Mouse (Mus musculus) limb, embryonic 13.5 days (tissue): ENCODE measurements at regions not wholly inside any gene's neighbourhood (a gene's known extent, or its start where the extent isn't known, plus 50 kb on each side); places are given as distances from the start of the nearest gene placed in this dataset.
A peak's percentile ranks its signal among the peaks of the same experiment; 100 is the strongest.

ENCODE experiments used
- ATAC-seq: fragments of 200-750 bp; cut with Nextera tagmentation; 2 replicates; pipeline ENCODE4 v1.8.0; 2017; ENCODE audit warnings: low read depth, moderate number of reproducible peaks, moderate TSS enrichment; ENCODE audit not compliant: low FRiP score
- H3K27ac ChIP-seq: fragments of 300-500 bp; sonication (generic); 2 replicates; pipeline ENCODE4 v1.5.1; 2015; ENCODE audit warnings: inconsistent platforms, mild to moderate bottlenecking, moderate library complexity
- H3K27me3 ChIP-seq: fragments of 300-500 bp; sonication (generic); 2 replicates; pipeline ENCODE4 v1.6.1; 2015; ENCODE audit warnings: mild to moderate bottlenecking, inconsistent platforms
- H3K36me3 ChIP-seq: fragments of 300-500 bp; sonication (generic); 2 replicates; pipeline ENCODE4 v1.6.1; 2015; ENCODE audit warnings: inconsistent platforms, mild to moderate bottlenecking, moderate library complexity
- H3K4me1 ChIP-seq: fragments of 300-500 bp; sonication (generic); 2 replicates; pipeline ENCODE4 v1.6.1; 2015; ENCODE audit warnings: inconsistent platforms
- H3K4me2 ChIP-seq: fragments of 300-500 bp; sonication (generic); replicated peaks from 2 replicates; pipeline ENCODE4 v1.6.1; 2015; ENCODE audit warnings: inconsistent platforms, mild to moderate bottlenecking, moderate library complexity
- H3K4me3 ChIP-seq: fragments of 300-500 bp; sonication (generic); 2 replicates; pipeline ENCODE4 v1.5.1; 2015; ENCODE audit warnings: moderate library complexity, mild to moderate bottlenecking, inconsistent platforms
- H3K9ac ChIP-seq: fragments of 300-500 bp; sonication (generic); 2 replicates; pipeline ENCODE4 v1.6.1; 2015; ENCODE audit warnings: mild to moderate bottlenecking, inconsistent platforms
- H3K9me3 ChIP-seq: fragments of 300-500 bp; sonication (generic); 2 replicates; pipeline ENCODE4 v1.6.1; 2016; ENCODE audit warnings: inconsistent platforms
- WGBS: fragments of 180-500 bp; shearing (Covaris S2); methylation state at CpG from one replicate; pipeline ENCODE4 v1.1.7; 2015; 5-methylcytosine and 5-hydroxymethylcytosine counted together

- H3K4me2 ChIP-seq, result no peak overlapping the region
- H3K27me3 ChIP-seq, result no peaks in the 10 kb centered on the region
- H3K9ac ChIP-seq, result no peak overlapping the region
- no peaks in the 10 kb centered on the region for H3K9me3 ChIP-seq
- 68% methylated on average over 1 of the region's 1 CpGs for WGBS
- ATAC-seq, result no peak
- H3K4me1 ChIP-seq, result peaks cover 5% of the 10 kb centered on the region; the same call in 1 of the 2 replicates
- no peak overlapping the region for H3K4me3 ChIP-seq
- H3K36me3 ChIP-seq, result no peaks in the 10 kb centered on the region
- H3K27ac ChIP-seq, result no peak overlapping the region
These were observed 271.3 kb upstream of the Mad2l1 start for GRCm38 (mm10) chr6:66263918-66264317.

- WGBS, result 33% methylated on average over 3 of the region's 3 CpGs
- ATAC-seq, result peak; percentile 82
- peak overlapping the region; percentile 16; the same call in 1 of the 2 replicates for H3K27ac ChIP-seq
These were observed 266.8 kb upstream of the Mad2l1 start for GRCm38 (mm10) chr6:66268427-66268826.

GRCm38 (mm10) chr6:66271414-66272206, 263.6 kb upstream of the Mad2l1 start:
- Histone ChIP-seq H3K36me3 (no peaks in the 10 kb centered on the region), H3K9me3 (no peaks in the 10 kb centered on the region), H3K27ac (no peak overlapping the region), H3K27me3 (no peaks in the 10 kb centered on the region), H3K9ac (no peak overlapping the region), H3K4me3 (no peak overlapping the region), H3K4me1 (peaks cover 8% of the 10 kb centered on the region; the same call in 1 of the 2 replicates), H3K4me2 (no peak overlapping the region)
- no peak for ATAC-seq
- WGBS, result 91% methylated on average over 6 of the region's 6 CpGs

More at GRCm38 (mm10) chr6:66268427-66268826, 266.8 kb upstream of the Mad2l1 start:
- no peak overlapping the region for H3K4me2 ChIP-seq
- H3K4me1 ChIP-seq, result peaks cover 8% of the 10 kb centered on the region; the same call in 1 of the 2 replicates
- no peaks in the 10 kb centered on the region for H3K27me3 ChIP-seq
- no peak overlapping the region for H3K4me3 ChIP-seq
- no peaks in the 10 kb centered on the region for H3K36me3 ChIP-seq
- no peak overlapping the region for H3K9ac ChIP-seq
- no peaks in the 10 kb centered on the region for H3K9me3 ChIP-seq

- H3K27me3 ChIP-seq, result no peaks in the 10 kb centered on the region
- H3K4me2 ChIP-seq, result no peak overlapping the region
- peaks cover 8% of the 10 kb centered on the region; the same call in 1 of the 2 replicates for H3K4me1 ChIP-seq
- WGBS, result 91% methylated on average over 2 of the region's 2 CpGs
- ATAC-seq, result no peak
- no peak overlapping the region for H3K27ac ChIP-seq
- no peaks in the 10 kb centered on the region for H3K36me3 ChIP-seq
- H3K9me3 ChIP-seq, result no peaks in the 10 kb centered on the region
- no peak overlapping the region for H3K4me3 ChIP-seq
- H3K9ac ChIP-seq, result no peak overlapping the region
These were observed 263.0 kb upstream of the Mad2l1 start for GRCm38 (mm10) chr6:66272216-66272615.

- H3K9ac ChIP-seq, result no peak overlapping the region
- H3K27me3 ChIP-seq, result no peaks in the 10 kb centered on the region
- no peak for ATAC-seq
- H3K4me1 ChIP-seq, result no peaks in the 10 kb centered on the region
- no peak overlapping the region for H3K27ac ChIP-seq
- H3K36me3 ChIP-seq, result no peaks in the 10 kb centered on the region
- no peak overlapping the region for H3K4me3 ChIP-seq
- no peak overlapping the region for H3K4me2 ChIP-seq
- H3K9me3 ChIP-seq, result no peaks in the 10 kb centered on the region
- WGBS, result 91% methylated on average over 4 of the region's 4 CpGs
These were observed 260.5 kb upstream of the Mad2l1 start for GRCm38 (mm10) chr6:66274737-66275136.

- H3K27me3 ChIP-seq, result no peaks in the 10 kb centered on the region
- no peaks in the 10 kb centered on the region for H3K9me3 ChIP-seq
- H3K27ac ChIP-seq, result no peak overlapping the region
- H3K36me3 ChIP-seq, result no peaks in the 10 kb centered on the region
- no peak for ATAC-seq
- H3K4me1 ChIP-seq, result peaks cover 6% of the 10 kb centered on the region; the same call in 1 of the 2 replicates
- no peak overlapping the region for H3K9ac ChIP-seq
- no peak overlapping the region for H3K4me2 ChIP-seq
- WGBS, result 90% methylated on average over 8 of the region's 8 CpGs
- no peak overlapping the region for H3K4me3 ChIP-seq
These were observed 254.5 kb upstream of the Mad2l1 start for GRCm38 (mm10) chr6:66280701-66281100.

- Histone ChIP-seq H3K36me3 (no peaks in the 10 kb centered on the region), H3K9me3 (no peaks in the 10 kb centered on the region), H3K27me3 (no peaks in the 10 kb centered on the region), H3K27ac (no peak overlapping the region), H3K4me1 (peaks cover 6% of the 10 kb centered on the region; the same call in 1 of the 2 replicates), H3K4me2 (no peak overlapping the region), H3K4me3 (no peak overlapping the region), H3K9ac (no peak overlapping the region)
- WGBS, result 30% methylated on average over 6 of the region's 6 CpGs
- no peak for ATAC-seq
These were observed 252.5 kb upstream of the Mad2l1 start for GRCm38 (mm10) chr6:66282566-66283115.

- Histone ChIP-seq H3K9me3 (no peaks in the 10 kb centered on the region), H3K4me3 (no peak overlapping the region), H3K36me3 (no peaks in the 10 kb centered on the region), H3K27ac (no peak overlapping the region), H3K9ac (no peak overlapping the region), H3K4me2 (no peak overlapping the region), H3K27me3 (no peaks in the 10 kb centered on the region), H3K4me1 (peaks cover 6% of the 10 kb centered on the region; the same call in 1 of the 2 replicates)
- no peak for ATAC-seq
- 86% methylated on average over 4 of the region's 4 CpGs for WGBS
These were observed 251.7 kb upstream of the Mad2l1 start for GRCm38 (mm10) chr6:66283521-66283920.

GRCm38 (mm10) chr6:66287607-66288006, 247.6 kb upstream of the Mad2l1 start:
- H3K27me3 ChIP-seq, result no peaks in the 10 kb centered on the region
- H3K27ac ChIP-seq, result no peak overlapping the region
- H3K4me1 ChIP-seq, result peaks cover 3% of the 10 kb centered on the region; the same call in 1 of the 2 replicates
- no peak overlapping the region for H3K4me2 ChIP-seq
- no peak overlapping the region for H3K4me3 ChIP-seq
- no peak for ATAC-seq
- H3K9ac ChIP-seq, result no peak overlapping the region
- no peaks in the 10 kb centered on the region for H3K9me3 ChIP-seq
- no peaks in the 10 kb centered on the region for H3K36me3 ChIP-seq

- no peak for ATAC-seq
- no peak overlapping the region for H3K9ac ChIP-seq
- no peak overlapping the region for H3K4me3 ChIP-seq
- H3K4me2 ChIP-seq, result no peak overlapping the region
- H3K27ac ChIP-seq, result no peak overlapping the region
- H3K4me1 ChIP-seq, result no peaks in the 10 kb centered on the region
- H3K9me3 ChIP-seq, result no peaks in the 10 kb centered on the region
- H3K36me3 ChIP-seq, result no peaks in the 10 kb centered on the region
- 59% methylated on average over 3 of the region's 3 CpGs for WGBS
- H3K27me3 ChIP-seq, result no peaks in the 10 kb centered on the region
These were observed 246.0 kb upstream of the Mad2l1 start for GRCm38 (mm10) chr6:66289196-66289595.

- Histone ChIP-seq H3K4me3 (no peak overlapping the region), H3K4me1 (no peaks in the 10 kb centered on the region), H3K9me3 (no peaks in the 10 kb centered on the region), H3K9ac (no peak overlapping the region), H3K27ac (no peak overlapping the region), H3K27me3 (no peaks in the 10 kb centered on the region), H3K4me2 (no peak overlapping the region), H3K36me3 (no peaks in the 10 kb centered on the region)
- ATAC-seq, result no peak
- 71% methylated on average over 2 of the region's 2 CpGs for WGBS
These were observed 243.6 kb upstream of the Mad2l1 start for GRCm38 (mm10) chr6:66291576-66291975.

GRCm38 (mm10) chr6:66298056-66298455, 237.1 kb upstream of the Mad2l1 start:
- Histone ChIP-seq H3K9ac (no peak overlapping the region), H3K36me3 (no peaks in the 10 kb centered on the region), H3K27ac (no peak overlapping the region), H3K9me3 (no peaks in the 10 kb centered on the region), H3K4me1 (no peaks in the 10 kb centered on the region), H3K4me3 (no peak overlapping the region), H3K27me3 (no peaks in the 10 kb centered on the region), H3K4me2 (no peak overlapping the region)
- no peak for ATAC-seq
- WGBS, result 80% methylated on average over 4 of the region's 4 CpGs
